Mouse (Mus musculus) spleen, adult 2 months (tissue): ENCODE data around the gene Ros1. TPM values are rescaled to one million over a fixed set of nuclear protein-coding genes. Genes with fewer than 3 reads are reported as not detected.

ENCODE experiments used
- DNase-seq, 2 experiments: peaks; one replicate each; pipeline versions ENCODE4 v3.0.0 to v3.0.0-alpha.2; 2012 to 2021; ENCODE audit warnings: low spot score in 2 of 2, low read depth in 1 of 2
- H3K27ac ChIP-seq: fragments of 200-500 bp; 2 replicates; pipeline ENCODE4 v1.5.1; 2012; ENCODE audit warnings: low read length, inconsistent platforms; ENCODE audit not compliant: insufficient read depth
- H3K27me3 ChIP-seq: fragments of 200-500 bp; 2 replicates; pipeline ENCODE4 v1.6.1; 2012; ENCODE audit warnings: mild to moderate bottlenecking, moderate library complexity, low read length, inconsistent platforms; ENCODE audit not compliant: control insufficient read depth, insufficient read depth
- H3K36me3 ChIP-seq: fragments of 200-500 bp; 2 replicates; pipeline ENCODE4 v1.6.1; 2012; ENCODE audit warnings: mild to moderate bottlenecking, low read length, inconsistent platforms; ENCODE audit not compliant: control insufficient read depth, insufficient read depth
- H3K4me1 ChIP-seq: fragments of 200-500 bp; 2 replicates; pipeline ENCODE4 v1.6.1; 2011; ENCODE audit warnings: inconsistent platforms; ENCODE audit not compliant: control insufficient read depth, insufficient read depth, insufficient read length
- H3K4me3 ChIP-seq: fragments of 200-500 bp; 2 replicates; pipeline ENCODE4 v1.5.1; 2011; ENCODE audit warnings: mild to moderate bottlenecking, inconsistent platforms; ENCODE audit not compliant: insufficient read depth, insufficient read length; ENCODE audit errors: extremely low read depth
- CTCF ChIP-seq: fragments of 200-500 bp; IDR thresholded peaks from 2 replicates; pipeline ENCODE4 v1.5.1; 2011; ENCODE audit warnings: mild to moderate bottlenecking, inconsistent platforms; ENCODE audit not compliant: insufficient read depth, insufficient read length, insufficient replicate concordance; ENCODE audit errors: extremely low read depth
- POLR2A ChIP-seq: fragments of 200-500 bp; IDR thresholded peaks from 2 replicates; pipeline ENCODE4 v1.6.1; 2011; ENCODE audit warnings: low read depth, low read length, inconsistent platforms
- WGBS: fragments of 180-500 bp; shearing (Covaris S2); methylation state at CpG from one replicate; pipeline ENCODE4 v1.1.7; 2018; 5-methylcytosine and 5-hydroxymethylcytosine counted together
- polyA plus RNA-seq: library from polyadenylated mRNA; depleted of rRNA; stranded (reverse); fragments of >200 nt; gene quantifications from 2 replicates; pipeline ENCODE4 v1.2.3, GENCODE M21; 2012

Ros1 gene
- polyA plus RNA-seq, 1 experiment = not detected

DNA sequence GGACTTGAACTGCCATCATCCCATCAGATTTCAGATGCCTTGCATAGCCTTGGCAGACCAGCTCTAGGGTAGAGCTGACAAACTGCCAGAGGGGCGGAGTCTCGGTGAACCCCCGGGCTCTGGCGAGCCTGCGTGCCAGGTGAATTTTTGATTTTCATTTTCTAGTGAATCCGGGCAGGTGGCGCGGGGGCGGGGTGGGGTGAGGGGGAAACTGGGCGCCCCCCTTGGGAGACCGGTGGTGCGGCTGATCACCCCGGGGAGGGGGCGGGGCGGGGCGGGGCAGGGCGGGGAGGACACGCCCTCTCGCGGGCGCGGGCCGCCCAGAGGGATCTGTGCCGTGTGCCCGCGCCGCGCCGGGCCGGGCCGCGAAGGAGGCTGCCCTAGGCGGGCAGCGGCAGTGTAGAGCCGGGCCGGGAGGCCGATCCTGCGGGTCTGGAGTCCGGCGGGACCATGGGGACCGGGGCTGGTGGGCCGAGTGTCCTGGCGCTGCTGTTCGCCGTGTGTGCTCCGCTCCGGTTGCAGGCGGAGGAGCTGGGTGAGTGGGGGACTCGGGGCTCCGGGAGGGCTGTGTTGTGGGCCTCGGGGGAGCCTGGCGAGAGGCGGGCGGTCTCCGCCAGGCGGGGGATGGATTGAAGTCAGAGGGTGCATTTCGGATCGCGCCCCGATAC is 38.4 kb upstream of the Ros1 start, which contains the start of gene Dcbld1:
TSS of gene Dcbld1 (plus strand) at position 319 of the 668 bp plus-strand sequence.
- no peak for TF ChIP-seq POLR2A
- no peak for TF ChIP-seq CTCF
- Histone ChIP-seq H3K4me1 (peaks cover 5% of the 10 kb centered on the region; the same call in 1 of the 2 replicates), H3K36me3 (no peaks in the 10 kb centered on the region), H3K27ac (no peak within 1 kb of the TSS), H3K4me3 (peak within 1 kb of the TSS; percentile 61), H3K27me3 (peaks cover 5% of the 10 kb centered on the region; the same call in 1 of the 2 replicates)
- 1% methylated on average over 59 of the region's 60 CpGs for WGBS
- peak; percentile 25 to 62 for DNase-seq

- DNase-seq = peak in 1 of 2 experiments; percentile 26
- Histone ChIP-seq H3K27me3 (peaks cover 5% of the 10 kb centered on the region; the same call in 1 of the 2 replicates), H3K4me1 (peaks cover 5% of the 10 kb centered on the region; the same call in 1 of the 2 replicates), H3K36me3 (no peaks in the 10 kb centered on the region), H3K4me3 (no peak overlapping the region), H3K27ac (no peak overlapping the region)
- TF ChIP-seq POLR2A (no peak), CTCF (peak; percentile 20; the same call in 1 of the 2 replicates)
- 9% methylated on average over 21 of the region's 21 CpGs for WGBS
These were observed 37.4 kb upstream of the Ros1 start for GRCm38 (mm10) chr10:52232196-52233176.

- DNase-seq = no peak
- TF ChIP-seq CTCF (no peak), POLR2A (no peak)
- 85% methylated on average over 3 of the region's 3 CpGs for WGBS
These were observed 24.6 kb upstream of the Ros1 start for GRCm38 (mm10) chr10:52219600-52219999.

DNA sequence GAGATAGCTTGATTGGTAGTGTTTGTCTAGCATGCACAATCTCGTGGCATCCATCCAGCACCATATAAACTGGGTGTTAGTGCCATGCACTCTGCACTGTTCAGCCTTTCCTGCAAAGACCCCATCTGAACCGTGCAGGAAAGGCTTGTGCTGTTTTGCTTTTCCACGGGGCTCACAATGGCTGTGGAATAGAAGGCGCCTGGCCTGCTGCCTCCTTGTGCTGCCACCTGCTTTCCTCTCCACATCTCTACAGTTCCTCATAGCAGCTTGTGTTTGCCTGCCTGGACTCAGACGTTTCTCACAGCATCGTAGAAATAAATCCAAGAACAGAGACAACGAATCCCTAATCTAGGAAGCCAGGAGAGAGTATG is 22.5 kb upstream of the Ros1 start:
- Histone ChIP-seq H3K4me1 (no peaks in the 10 kb centered on the region), H3K36me3 (no peaks in the 10 kb centered on the region), H3K4me3 (no peak overlapping the region), H3K27ac (no peak overlapping the region), H3K27me3 (no peaks in the 10 kb centered on the region)
- DNase-seq = no peak
- 50% methylated on average over 7 of the region's 7 CpGs for WGBS
- no peak for TF ChIP-seq POLR2A
- TF ChIP-seq CTCF = no peak

More at GRCm38 (mm10) chr10:52219600-52219999, 24.6 kb upstream of the Ros1 start:
- no peak overlapping the region for H3K27ac ChIP-seq
- H3K4me1 ChIP-seq = no peaks in the 10 kb centered on the region
- H3K36me3 ChIP-seq = no peaks in the 10 kb centered on the region
- H3K27me3 ChIP-seq = no peaks in the 10 kb centered on the region
- no peak overlapping the region for H3K4me3 ChIP-seq

GRCm38 (mm10) chr10:52216797-52217563 is 21.9 kb upstream of the Ros1 start:
- H3K36me3 ChIP-seq = no peaks in the 10 kb centered on the region
- 32% methylated on average over 7 of the region's 7 CpGs for WGBS
- H3K4me1 ChIP-seq = no peaks in the 10 kb centered on the region
- no peak overlapping the region for H3K4me3 ChIP-seq
- no peaks in the 10 kb centered on the region for H3K27me3 ChIP-seq
- no peak overlapping the region for H3K27ac ChIP-seq
- peak in 1 of 2 experiments; percentile 40 for DNase-seq
- TF ChIP-seq CTCF (peak; percentile 59; the same call in 1 of the 2 replicates), POLR2A (no peak)

- no peak for DNase-seq
- H3K36me3 ChIP-seq = no peaks in the 10 kb centered on the region
- TF ChIP-seq CTCF (no peak), POLR2A (no peak)
- H3K4me3 ChIP-seq = no peak overlapping the region
- H3K27me3 ChIP-seq = no peaks in the 10 kb centered on the region
- WGBS = 62% methylated on average over 2 of the region's 2 CpGs
- no peaks in the 10 kb centered on the region for H3K4me1 ChIP-seq
- no peak overlapping the region for H3K27ac ChIP-seq
These were observed 20.3 kb upstream of the Ros1 start for GRCm38 (mm10) chr10:52215267-52215818.
